Mouse (Mus musculus) liver, embryonic 16.5 days (tissue): Measurements from ENCODE around the gene Slc24a3. TPM values are rescaled to one million over a fixed set of nuclear protein-coding genes. Genes with fewer than 3 reads are reported as not detected.
A peak's percentile ranks its signal among the peaks of the same experiment; 100 is the strongest.

ENCODE experiments used
- ATAC-seq: fragments of 200-750 bp; cut with Nextera tagmentation; 2 replicates; pipeline ENCODE4 v1.8.0; 2017; ENCODE audit warnings: low read depth, mild to moderate bottlenecking, moderate number of reproducible peaks, moderate library complexity
- H3K27ac ChIP-seq: fragments of 300-500 bp; sonication (generic); 2 replicates; pipeline ENCODE4 v1.5.1; 2014; ENCODE audit warnings: mild to moderate bottlenecking, low read length
- H3K27me3 ChIP-seq: fragments of 300-500 bp; sonication (generic); 2 replicates; pipeline ENCODE4 v1.6.1; 2014; ENCODE audit warnings: low read depth, low read length, mixed read lengths; ENCODE audit not compliant: control insufficient read depth, insufficient read depth
- H3K36me3 ChIP-seq: fragments of 300-500 bp; sonication (generic); 2 replicates; pipeline ENCODE4 v1.6.1; 2014; ENCODE audit warnings: mild to moderate bottlenecking; ENCODE audit not compliant: control insufficient read depth, insufficient read depth
- H3K4me1 ChIP-seq: fragments of 300-500 bp; sonication (generic); 2 replicates; pipeline ENCODE4 v1.6.1; 2014; ENCODE audit warnings: low read depth, low read length, mixed read lengths; ENCODE audit not compliant: control insufficient read depth
- H3K4me2 ChIP-seq: fragments of 300-500 bp; sonication (generic); 2 replicates; pipeline ENCODE4 v1.6.1; 2014; ENCODE audit warnings: low read depth, low read length, mixed read lengths
- H3K4me3 ChIP-seq: fragments of 300-500 bp; sonication (generic); 2 replicates; pipeline ENCODE4 v1.5.1; 2014; ENCODE audit warnings: low read depth, mild to moderate bottlenecking, low read length
- H3K9ac ChIP-seq: fragments of 300-500 bp; sonication (generic); 2 replicates; pipeline ENCODE4 v1.6.1; 2014; ENCODE audit warnings: low read depth, low read length
- H3K9me3 ChIP-seq: fragments of 300-500 bp; sonication (generic); replicated peaks from 2 replicates; pipeline ENCODE4 v1.6.1; 2016; ENCODE audit warnings: low read length; ENCODE audit not compliant: control insufficient read depth
- whole genome bisulfite sequencing: fragments of 180-500 bp; shearing (Covaris S2); extraction: QIAGEN DNeasy Blood & Tissue Kit; methylation state at CpG from one replicate; pipeline ENCODE4 v1.1.7; 2014; ENCODE audit not compliant: insufficient replicate concordance; 5-methylcytosine and 5-hydroxymethylcytosine counted together
- polyA plus RNA-seq: library from polyadenylated mRNA; unstranded; fragments of >200 nt; fragmentation: Nextera tagmentation; extraction: Ambion mirVana; gene quantifications from 2 replicates; pipeline ENCODE4 v1.2.1, GENCODE M21; 2015

The Slc24a3 gene
- polyA plus RNA-seq, 1 experiment from 2014 or later: 0.40 TPM

DNA sequence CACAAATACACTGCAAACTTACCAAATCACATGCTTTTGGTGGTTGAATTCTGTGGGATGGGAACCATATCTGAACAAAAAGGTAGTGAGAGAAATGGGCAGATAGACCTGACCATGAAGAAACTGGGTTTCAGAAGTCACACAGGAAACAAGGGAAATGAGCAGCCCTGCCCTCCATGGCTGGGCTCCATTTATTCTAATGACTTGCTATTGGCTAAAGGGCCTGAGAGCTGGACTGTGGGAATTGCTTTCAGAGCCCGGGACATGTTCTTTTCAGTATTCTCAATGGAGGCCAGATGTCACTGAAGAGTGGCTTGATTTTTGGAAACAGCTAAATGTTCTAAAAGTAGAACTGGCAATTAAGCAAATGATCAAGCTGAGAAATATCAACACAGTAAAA is 120.9 kb downstream of the Slc24a3 start:
- no peaks in the 10 kb centered on the region for H3K36me3 ChIP-seq
- WGBS: 61% methylated on average over 1 of the region's 1 CpGs
- no peaks in the 10 kb centered on the region for H3K9me3 ChIP-seq
- H3K4me1 ChIP-seq: no peaks in the 10 kb centered on the region
- H3K4me3 ChIP-seq: no peak overlapping the region
- H3K27me3 ChIP-seq: no peaks in the 10 kb centered on the region
- H3K4me2 ChIP-seq: no peak overlapping the region
- no peak overlapping the region for H3K27ac ChIP-seq
- H3K9ac ChIP-seq: no peak overlapping the region
- no peak for ATAC-seq

DNA sequence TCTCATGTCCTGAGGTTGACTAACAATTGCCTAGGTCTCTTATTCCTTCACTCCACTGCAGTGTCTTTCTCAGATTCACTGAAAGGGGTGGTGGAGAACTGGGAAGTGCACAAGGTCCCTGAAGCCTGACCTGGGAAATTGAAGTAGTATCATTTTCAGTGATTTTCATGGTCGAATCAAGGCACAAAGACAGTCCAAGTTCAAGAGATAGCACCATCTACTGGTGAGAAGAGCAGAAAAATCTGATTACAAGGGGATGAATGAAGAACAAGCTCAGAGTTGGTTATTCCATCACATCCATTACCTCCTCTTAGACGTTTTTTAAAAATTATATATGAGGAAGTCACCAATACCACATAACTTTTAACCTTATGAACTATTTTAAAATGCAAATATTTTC is 123.9 kb downstream of the Slc24a3 start:
- no peak overlapping the region for H3K4me2 ChIP-seq
- no peaks in the 10 kb centered on the region for H3K9me3 ChIP-seq
- H3K36me3 ChIP-seq: no peaks in the 10 kb centered on the region
- WGBS: 7% methylated on average over 2 of the region's 2 CpGs
- no peak overlapping the region for H3K27ac ChIP-seq
- H3K4me1 ChIP-seq: no peaks in the 10 kb centered on the region
- no peak overlapping the region for H3K4me3 ChIP-seq
- H3K9ac ChIP-seq: no peak overlapping the region
- no peaks in the 10 kb centered on the region for H3K27me3 ChIP-seq
- no peak for ATAC-seq

DNA sequence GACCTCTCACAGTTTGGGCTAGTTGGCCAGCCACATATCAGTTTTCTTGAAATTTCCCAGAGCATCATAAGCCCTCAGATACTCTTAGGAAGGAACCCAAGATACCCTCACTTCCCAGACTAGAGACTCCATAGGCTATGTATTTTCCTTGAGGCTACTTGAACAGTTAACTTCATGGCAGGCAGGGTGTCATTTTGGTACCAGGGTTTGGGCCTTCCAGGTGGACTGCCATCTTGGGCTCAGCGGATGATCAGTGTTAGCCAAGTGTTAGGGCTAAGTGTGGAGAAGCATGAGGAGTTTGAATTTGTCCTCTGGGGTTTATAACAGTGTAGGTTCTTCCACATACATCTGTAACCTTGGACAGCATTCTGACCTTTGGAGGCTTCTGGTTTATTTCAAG is 124.6 kb downstream of the Slc24a3 start:
- 84% methylated on average over 1 of the region's 1 CpGs for WGBS
- H3K4me1 ChIP-seq: no peaks in the 10 kb centered on the region
- no peak for ATAC-seq
- no peak overlapping the region for H3K9ac ChIP-seq
- H3K9me3 ChIP-seq: no peaks in the 10 kb centered on the region
- no peak overlapping the region for H3K27ac ChIP-seq
- H3K36me3 ChIP-seq: no peaks in the 10 kb centered on the region
- no peak overlapping the region for H3K4me3 ChIP-seq
- H3K4me2 ChIP-seq: no peak overlapping the region
- no peaks in the 10 kb centered on the region for H3K27me3 ChIP-seq

DNA sequence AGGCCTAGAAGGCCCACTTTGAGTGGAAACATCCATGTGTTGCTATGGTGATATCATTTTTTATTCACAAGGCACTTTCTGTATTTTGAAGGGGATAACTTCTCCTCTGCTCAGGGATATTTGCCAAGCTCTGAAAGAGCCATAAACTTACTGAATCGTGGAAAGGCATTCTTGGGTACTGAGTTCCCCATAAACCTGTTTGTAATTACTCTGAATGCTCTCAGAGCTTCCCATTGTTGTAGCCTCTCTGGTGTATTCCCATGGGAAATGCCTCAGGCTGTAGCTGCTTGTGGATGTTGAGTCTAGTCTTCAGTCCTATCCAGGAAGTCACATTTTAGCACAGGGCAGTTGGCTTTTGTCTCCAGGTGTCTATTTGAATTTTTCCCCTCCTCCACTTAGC is 125.3 kb downstream of the Slc24a3 start:
- no peaks in the 10 kb centered on the region for H3K9me3 ChIP-seq
- H3K27me3 ChIP-seq: no peaks in the 10 kb centered on the region
- no peaks in the 10 kb centered on the region for H3K4me1 ChIP-seq
- H3K4me3 ChIP-seq: no peak overlapping the region
- no peak overlapping the region for H3K9ac ChIP-seq
- no peak overlapping the region for H3K4me2 ChIP-seq
- 41% methylated on average over 1 of the region's 1 CpGs for WGBS
- no peak for ATAC-seq
- no peak overlapping the region for H3K27ac ChIP-seq
- H3K36me3 ChIP-seq: no peaks in the 10 kb centered on the region

DNA sequence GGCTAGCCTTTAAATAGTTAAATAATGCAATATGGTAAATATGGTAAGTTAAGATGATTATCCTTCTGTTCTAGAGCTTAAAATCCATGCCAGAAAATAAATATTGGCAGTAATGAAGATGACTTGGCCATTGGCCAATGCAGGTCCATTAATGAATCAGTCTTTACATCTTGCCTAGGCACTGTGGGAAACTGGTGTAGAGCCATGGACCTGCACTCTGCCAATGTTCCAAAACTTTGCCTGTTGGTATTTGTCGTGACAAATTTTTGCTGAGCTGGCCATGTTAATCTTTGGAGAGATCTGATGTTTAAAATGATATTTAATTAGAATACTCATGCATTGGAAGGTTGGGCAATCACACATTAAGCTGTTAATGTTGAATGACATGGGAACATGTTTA is 129.4 kb downstream of the Slc24a3 start:
- Histone ChIP-seq H3K4me2 (no peak overlapping the region), H3K27me3 (no peaks in the 10 kb centered on the region), H3K9me3 (no peaks in the 10 kb centered on the region), H3K27ac (no peak overlapping the region), H3K4me1 (no peaks in the 10 kb centered on the region), H3K36me3 (no peaks in the 10 kb centered on the region), H3K4me3 (no peak overlapping the region), H3K9ac (no peak overlapping the region)
- ATAC-seq: no peak
- WGBS: 67% methylated on average over 1 of the region's 1 CpGs

DNA sequence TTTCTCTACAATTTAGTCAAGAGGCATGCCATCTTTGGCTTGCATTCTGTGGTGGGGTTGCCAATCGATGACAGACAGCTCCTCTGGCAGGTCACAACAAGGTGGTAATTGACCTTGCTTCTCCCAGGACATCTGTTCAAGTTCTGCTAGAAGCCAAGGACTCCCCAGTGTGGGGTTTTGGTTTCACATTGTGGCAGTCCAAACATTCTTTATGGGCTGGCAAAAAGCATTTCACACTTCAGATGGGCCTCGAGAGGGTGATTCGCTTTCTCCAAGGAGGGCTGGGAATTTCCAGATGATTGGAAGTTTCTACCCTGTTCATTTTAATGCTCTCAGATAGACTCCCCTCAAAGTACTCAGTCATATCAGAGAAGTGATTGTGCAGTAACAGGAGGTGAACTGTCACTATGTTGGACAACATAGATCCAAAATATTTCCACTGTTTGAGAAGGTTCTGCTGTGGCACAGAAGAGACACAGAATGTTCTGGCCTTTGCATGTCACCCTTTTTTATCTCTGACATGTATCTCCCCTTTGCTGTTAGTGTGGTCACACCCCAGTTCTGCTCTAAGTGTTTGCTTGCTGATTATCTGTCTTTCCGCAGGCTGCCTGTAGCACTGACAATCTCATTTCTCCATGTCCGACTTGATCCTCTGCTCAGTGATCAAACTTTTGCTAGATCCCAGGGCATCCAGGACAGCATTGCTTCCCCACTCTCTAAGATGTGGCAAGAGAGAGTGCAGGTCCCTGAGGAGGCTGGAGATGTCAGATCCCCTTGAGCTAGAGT is 132.6 kb downstream of the Slc24a3 start:
- WGBS: 41% methylated on average over 5 of the region's 5 CpGs
- Histone ChIP-seq H3K4me2 (no peak overlapping the region), H3K27ac (no peak overlapping the region), H3K27me3 (no peaks in the 10 kb centered on the region), H3K4me1 (no peaks in the 10 kb centered on the region), H3K4me3 (no peak overlapping the region), H3K9ac (no peak overlapping the region), H3K36me3 (no peaks in the 10 kb centered on the region), H3K9me3 (no peaks in the 10 kb centered on the region)
- ATAC-seq: peak; percentile 60

DNA sequence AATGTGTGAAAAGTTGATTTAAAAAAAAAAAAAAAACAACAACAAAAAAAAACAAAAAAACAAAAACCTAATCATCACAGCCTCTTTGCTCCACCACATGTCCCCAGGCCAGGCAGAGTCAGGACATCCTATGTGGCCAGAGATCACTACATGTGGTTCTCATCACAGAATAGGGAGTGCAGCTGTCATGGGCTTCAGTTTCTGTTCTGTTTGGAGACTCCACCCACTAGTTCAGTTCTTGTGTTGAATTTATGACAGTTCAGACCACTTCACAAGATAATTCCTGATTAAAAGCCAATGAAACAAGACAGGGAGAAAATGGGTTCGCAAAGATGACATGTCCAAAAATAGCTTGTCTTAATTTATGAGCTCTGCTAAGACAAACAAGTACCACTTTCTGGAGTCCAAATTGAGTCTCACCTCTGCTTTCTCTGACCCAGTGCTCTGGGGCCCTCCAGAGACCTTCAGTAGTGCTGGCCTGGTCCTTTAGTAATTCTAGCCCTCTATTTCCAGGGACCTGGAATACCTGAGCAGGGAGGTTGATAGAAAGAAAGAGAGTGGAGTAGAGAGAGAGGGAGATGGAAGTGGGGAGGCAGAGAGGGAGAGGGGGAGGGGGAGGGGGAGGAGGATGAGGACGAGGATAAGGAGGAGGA is 139.8 kb downstream of the Slc24a3 start:
- Histone ChIP-seq H3K4me2 (no peak overlapping the region), H3K36me3 (no peaks in the 10 kb centered on the region), H3K9me3 (no peaks in the 10 kb centered on the region), H3K27me3 (no peaks in the 10 kb centered on the region), H3K9ac (no peak overlapping the region), H3K27ac (no peak overlapping the region), H3K4me3 (no peak overlapping the region), H3K4me1 (no peaks in the 10 kb centered on the region)
- WGBS: 34% methylated on average over 2 of the region's 2 CpGs
- ATAC-seq: no peak

DNA sequence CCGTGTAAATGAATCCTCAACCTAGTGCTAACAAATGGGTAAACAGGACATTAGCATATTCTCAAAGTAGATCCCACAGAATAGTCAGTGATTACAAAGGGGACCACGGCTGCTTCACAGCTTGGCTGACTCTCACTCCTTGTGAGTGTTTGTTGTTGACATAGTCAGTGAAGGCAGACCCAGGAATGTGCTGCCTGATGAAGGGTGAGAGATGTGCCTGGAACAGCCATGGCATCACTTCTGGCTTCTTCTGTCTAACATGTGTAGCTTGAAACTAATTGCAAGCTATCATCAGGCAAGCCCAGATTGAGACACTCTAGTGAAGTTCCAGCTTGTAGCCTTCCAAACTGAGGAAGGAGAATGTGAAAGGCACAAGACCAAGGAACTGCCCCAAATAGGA is 151.4 kb downstream of the Slc24a3 start:
- 41% methylated on average over 2 of the region's 2 CpGs for WGBS
- Histone ChIP-seq H3K27ac (no peak overlapping the region), H3K9ac (no peak overlapping the region), H3K4me3 (no peak overlapping the region), H3K9me3 (no peaks in the 10 kb centered on the region), H3K4me2 (no peak overlapping the region), H3K4me1 (no peaks in the 10 kb centered on the region), H3K27me3 (no peaks in the 10 kb centered on the region), H3K36me3 (no peaks in the 10 kb centered on the region)
- no peak for ATAC-seq

DNA sequence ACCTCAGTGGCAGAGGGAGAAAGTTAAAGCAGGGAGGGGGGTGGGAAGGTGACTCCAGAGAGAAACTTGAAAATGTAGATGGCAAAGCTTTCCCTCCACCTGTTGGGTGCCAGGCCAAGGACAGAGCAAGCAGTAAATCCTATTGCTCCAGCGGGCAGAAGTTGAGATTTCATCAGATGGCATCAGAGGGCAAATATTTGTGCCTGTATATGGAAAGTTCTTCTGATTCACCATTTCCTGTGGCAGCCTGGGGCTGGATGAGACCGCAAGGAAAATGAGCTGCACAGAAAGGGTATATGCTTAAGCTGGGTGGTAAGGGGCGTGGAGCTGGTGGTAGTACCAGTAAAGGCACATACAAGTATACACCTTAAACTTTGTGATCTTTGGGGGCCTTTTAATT is 153.7 kb downstream of the Slc24a3 start:
- Histone ChIP-seq H3K9ac (no peak overlapping the region), H3K27ac (no peak overlapping the region), H3K4me1 (no peaks in the 10 kb centered on the region), H3K9me3 (no peaks in the 10 kb centered on the region), H3K36me3 (no peaks in the 10 kb centered on the region), H3K4me2 (no peak overlapping the region), H3K27me3 (no peaks in the 10 kb centered on the region), H3K4me3 (no peak overlapping the region)
- no peak for ATAC-seq
- WGBS: 61% methylated on average over 3 of the region's 3 CpGs
